Mouse (Mus musculus) C2C12 (cell line): ENCODE data around the gene Cdc42se2.

Source experiments
- CEBPB ChIP-seq: IDR thresholded peaks from one replicate; pipeline ENCODE4 v1.6.1; 2011; ENCODE audit warnings: low read depth, mild to moderate bottlenecking, control low read depth, moderate library complexity
- CTCF ChIP-seq: IDR thresholded peaks from one replicate; pipeline ENCODE4 v1.5.1; 2011; ENCODE audit not compliant: control insufficient read depth, insufficient read depth, insufficient read length
- FOSL1 ChIP-seq: IDR thresholded peaks from one replicate; pipeline ENCODE4 v1.8.0; 2011; ENCODE audit warnings: mild to moderate bottlenecking, low read length; ENCODE audit not compliant: poor library complexity, insufficient read depth, severe bottlenecking
- MAX ChIP-seq: IDR thresholded peaks from one replicate; pipeline ENCODE4 v1.6.1; 2011; ENCODE audit warnings: mild to moderate bottlenecking, control low read depth
- MYOD1 ChIP-seq: IDR thresholded peaks from one replicate; pipeline ENCODE4 v1.6.1; 2011; ENCODE audit warnings: low read depth; ENCODE audit not compliant: control insufficient read depth, insufficient read length
- MYOG ChIP-seq: IDR thresholded peaks from one replicate; pipeline ENCODE4 v1.6.1; 2011; ENCODE audit not compliant: control insufficient read depth, insufficient read length; ENCODE audit errors: extremely low read depth
- USF1 ChIP-seq: IDR thresholded peaks from one replicate; pipeline ENCODE4 v1.6.1; 2011; ENCODE audit warnings: low read depth, mild to moderate bottlenecking, control low read depth, moderate library complexity

- no peak for TF ChIP-seq CTCF
- no peak for TF ChIP-seq MYOG
- no peak for TF ChIP-seq FOSL1
- TF ChIP-seq USF1 = no peak
- no peak for TF ChIP-seq CEBPB
- no peak for TF ChIP-seq MAX
- TF ChIP-seq MYOD1 = no peak
Measured at GRCm38 (mm10) chr11:54730931-54731330, 56.5 kb downstream of the Cdc42se2 start.
